15 mouse cellular contexts compared by ENCODE assay signal in the genomic region with DNA sequence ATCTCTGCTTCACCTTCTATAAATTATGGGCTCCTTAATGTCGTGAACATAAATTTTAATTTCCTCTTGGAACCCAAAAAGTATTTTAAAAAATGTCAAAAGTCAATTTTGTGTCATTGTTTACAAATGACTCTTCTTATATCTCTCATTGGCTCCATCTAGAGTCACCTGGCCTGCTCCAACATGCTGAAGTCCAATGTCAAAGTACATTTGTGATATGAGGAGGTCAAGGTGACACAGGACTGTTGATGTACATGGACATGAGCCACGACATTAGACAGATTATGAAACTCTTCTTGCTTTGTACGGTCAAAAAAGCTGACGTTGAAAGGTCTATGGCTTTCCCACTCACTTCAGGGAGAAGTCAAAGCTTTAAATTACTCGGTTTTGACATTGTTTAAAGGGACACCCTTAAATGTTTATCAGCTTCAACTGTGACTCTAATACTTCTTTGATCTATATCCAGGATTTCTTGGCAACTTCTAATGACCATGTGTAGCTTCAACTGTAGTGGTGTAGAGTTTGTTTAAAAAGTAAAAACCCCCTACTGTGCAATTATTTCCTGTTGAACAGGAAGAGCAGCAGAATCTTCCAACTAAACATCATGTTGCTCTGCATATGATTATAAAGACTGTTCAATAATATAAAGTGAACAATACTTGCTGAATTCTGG.
"Had no signal": no experiment of that assay in that cellular context is flagged by ENCODE, and none has a peak within 500 bp of the region (broad histone marks: within the 10 kb centered on the region; RNA-seq: fewer than 3 reads in every experiment).

No protein-coding gene starts in this region.

- H3K27me3 ChIP-seq: liver, embryonic 13.5 days; liver, embryonic 15.5 days; megakaryocyte, embryonic 14.5 days; midbrain, embryonic 13.5 days; midbrain, embryonic 15.5 days; neural tube, embryonic 12.5 days; stomach, embryonic 15.5 days had no signal

- H3K4me2 ChIP-seq: liver, embryonic 13.5 days; liver, embryonic 15.5 days; midbrain, embryonic 11.5 days; midbrain, embryonic 13.5 days; midbrain, embryonic 15.5 days; neural tube, embryonic 12.5 days; stomach, embryonic 15.5 days had no signal

- H3K4me1 ChIP-seq: liver, embryonic 13.5 days; liver, embryonic 15.5 days; megakaryocyte, embryonic 14.5 days; midbrain, embryonic 13.5 days; midbrain, embryonic 15.5 days; neural tube, embryonic 12.5 days; stomach, embryonic 15.5 days had no signal

- H3K36me3 ChIP-seq: liver, embryonic 13.5 days; liver, embryonic 15.5 days; midbrain, embryonic 13.5 days; midbrain, embryonic 15.5 days; neural tube, embryonic 12.5 days; stomach, embryonic 15.5 days had no signal

- H3K9ac ChIP-seq: liver, embryonic 13.5 days; liver, embryonic 15.5 days; midbrain, embryonic 13.5 days; midbrain, embryonic 15.5 days; neural tube, embryonic 12.5 days; stomach, embryonic 15.5 days had no signal

- ATAC-seq: midbrain, embryonic 13.5 days; midbrain, embryonic 15.5 days had no signal

- H3K27ac ChIP-seq: liver, embryonic 13.5 days; liver, embryonic 15.5 days; macrophage; midbrain, embryonic 13.5 days; midbrain, embryonic 15.5 days; neural tube, embryonic 12.5 days; stomach, embryonic 15.5 days; stomach, postnatal 0 days had no signal

- DNase-seq: liver, embryonic 13.5 days; lung, postnatal 10 days; right cerebral cortex, postnatal 14 days; thymus, adult 2 months; thymus, postnatal 25 days; thymus, postnatal 4 days had no signal

- H3K9me3 ChIP-seq: liver, embryonic 13.5 days; liver, embryonic 15.5 days; megakaryocyte, embryonic 14.5 days; midbrain, embryonic 13.5 days; midbrain, embryonic 15.5 days; neural tube, embryonic 12.5 days; stomach, embryonic 15.5 days had no signal

- H3K4me3 ChIP-seq: liver, embryonic 13.5 days; liver, embryonic 15.5 days; megakaryocyte, embryonic 14.5 days; midbrain, embryonic 13.5 days; midbrain, embryonic 15.5 days; neural tube, embryonic 12.5 days; stomach, embryonic 15.5 days had no signal
